Mouse (Mus musculus): Measurements from ENCODE around the gene Hoga1. TPM values are rescaled to one million over a fixed set of nuclear protein-coding genes. Genes with fewer than 3 reads are reported as not detected.

The Hoga1 gene
- total and polyA plus RNA-seq, 3 experiments: not detected

- H3K9ac ChIP-seq (ENCODE audit: insufficient read depth, low read depth): no peak within 1 kb of the TSS
- H3K4me1 ChIP-seq (ENCODE audit: control insufficient read depth in 1 of 2, insufficient read depth in 2 of 2): peaks cover 2 to 5% of the 10 kb centered on the region in 2 experiments; a peak in 1 of 4 replicates
- dilution Hi-C loops (cut with MboI; ENCODE audit: extremely low pct_ligation_motif_present, extremely low pct_unique_long_range_greater_than_20kb, low sequenced_read_pairs) (no loop called here), in situ Hi-C loops (cut with MboI; ENCODE audit: low pct_ligation_motif_present, low pct_unique_long_range_greater_than_20kb, low sequenced_read_pairs) (no loop called here)
- peaks cover 0 to 2% of the 10 kb centered on the region in 2 experiments for H3K36me3 ChIP-seq (replicated peaks in 1 of 2; ENCODE audit: control insufficient read depth in 1 of 2, insufficient read depth in 1 of 2, low read length in 1 of 2)
- TF ChIP-seq MEF2A (IDR thresholded peaks at IDR 0.05; ENCODE audit: borderline replicate concordance, low read depth, low read length): no peak
- no peak for TF ChIP-seq CHD1 (IDR thresholded peaks at IDR 0.05; ENCODE audit: low read depth, low read length)
- no peak for TF ChIP-seq HCFC1 (IDR thresholded peaks at IDR 0.05; ENCODE audit: low read depth, low read length)
- no peak for TF ChIP-seq GABPA (IDR thresholded peaks at IDR 0.05; ENCODE audit: insufficient replicate concordance, low read depth, low read length)
- no peak for TF ChIP-seq BHLHE40 (IDR thresholded peaks at IDR 0.05; ENCODE audit: low read depth, low read length)
- TF ChIP-seq USF2 (conservative IDR thresholded peaks at IDR 0.05; ENCODE audit: low read depth, low read length): no peak
- TF ChIP-seq CTCF (conservative IDR thresholded peaks at IDR 0.05 in 1 of 2, IDR thresholded peaks at IDR 0.05 in 1 of 2; ENCODE audit: low read depth in 2 of 2, low read length in 2 of 2): no peak
- TF ChIP-seq RCOR1 (conservative IDR thresholded peaks at IDR 0.05; ENCODE audit: low read depth, low read length): no peak
- H3K27me3 ChIP-seq (replicated peaks): no peaks in the 10 kb centered on the region
- H3K4me2 ChIP-seq (ENCODE audit: insufficient read depth, low read depth, poor library complexity, severe bottlenecking): no peak within 1 kb of the TSS
- DNase-seq (ENCODE audit: extremely low read depth): no peak
- H3K9me3 ChIP-seq (replicated peaks; ENCODE audit: low read length): no peaks in the 10 kb centered on the region
- no peak within 1 kb of the TSS for H3K4me3 ChIP-seq (replicated peaks in 1 of 3; ENCODE audit: low read depth in 2 of 3, low read length in 2 of 3, poor library complexity in 1 of 3)
- peaks cover under 1% of the 10 kb centered on the region; the same call in 1 of the 2 replicates for H3K79me2 ChIP-seq (replicated peaks; ENCODE audit: control insufficient read depth, extremely low read depth, insufficient read depth, poor library complexity, severe bottlenecking)
- no peak within 1 kb of the TSS for H3K27ac ChIP-seq (ENCODE audit: insufficient read depth, low read depth)
Observed at GRCm38 (mm10) chr19:42086166-42086565, 40.8 kb downstream of the Hoga1 start, which contains the start of gene Morn4. TSS of gene Morn4 (minus strand) at chr19:42086357.

- Histone ChIP-seq H3K9me3 (replicated peaks; ENCODE audit: low read length) (no peaks in the 10 kb centered on the region), H3K79me2 (replicated peaks; ENCODE audit: control insufficient read depth, extremely low read depth, insufficient read depth, poor library complexity, severe bottlenecking) (peaks cover 9% of the 10 kb centered on the region), H3K36me3 (replicated peaks in 1 of 2; ENCODE audit: control insufficient read depth in 1 of 2, insufficient read depth in 1 of 2, low read length in 1 of 2) (peaks cover 4 to 17% of the 10 kb centered on the region in 2 experiments), H3K4me2 (ENCODE audit: insufficient read depth, low read depth, poor library complexity, severe bottlenecking) (peak overlapping the region; percentile 83), H3K9ac (ENCODE audit: insufficient read depth, low read depth) (peak overlapping the region; percentile 68), H3K4me1 (ENCODE audit: control insufficient read depth in 1 of 2, insufficient read depth in 2 of 2) (peaks cover 2 to 26% of the 10 kb centered on the region in 2 experiments; a peak in 2 of 4 replicates), H3K27me3 (replicated peaks) (no peaks in the 10 kb centered on the region), H3K4me3 (replicated peaks in 1 of 3; ENCODE audit: low read depth in 2 of 3, low read length in 2 of 3, poor library complexity in 1 of 3) (peak overlapping the region; percentile 64 to 96 (median 65)), H3K27ac (ENCODE audit: insufficient read depth, low read depth) (peak overlapping the region; percentile 93)
- in situ Hi-C loops (cut with MboI; ENCODE audit: low pct_ligation_motif_present, low pct_unique_long_range_greater_than_20kb, low sequenced_read_pairs): no loop called here
- dilution Hi-C loops (cut with MboI; ENCODE audit: extremely low pct_ligation_motif_present, extremely low pct_unique_long_range_greater_than_20kb, low sequenced_read_pairs): no loop called here
- DNase-seq (ENCODE audit: extremely low read depth): peak; percentile 92
- 0 out of 4 replicates have a peak, but pooled peaks of 1 of the 2 experiments have one; percentile 15 for TF ChIP-seq CTCF (conservative IDR thresholded peaks at IDR 0.05 in 1 of 2, IDR thresholded peaks at IDR 0.05 in 1 of 2; ENCODE audit: low read depth in 2 of 2, low read length in 2 of 2)
- no peak for TF ChIP-seq ZC3H11A (IDR thresholded peaks at IDR 0.05; ENCODE audit: low read depth, low read length)
- TF ChIP-seq E2F4 (IDR thresholded peaks at IDR 0.05; ENCODE audit: insufficient replicate concordance, low read depth, low read length): no peak
- no peak for TF ChIP-seq IRF4 (IDR thresholded peaks at IDR 0.05; ENCODE audit: low read depth, low read length)
- TF ChIP-seq JUND (conservative IDR thresholded peaks at IDR 0.05; ENCODE audit: low read depth, low read length): no peak
- no peak for TF ChIP-seq ZKSCAN1 (IDR thresholded peaks at IDR 0.05; ENCODE audit: borderline replicate concordance, low read depth, low read length)
- no peak for TF ChIP-seq SMC3 (IDR thresholded peaks at IDR 0.05; ENCODE audit: low read depth, low read length)
- no peak for TF ChIP-seq PAX5 (IDR thresholded peaks at IDR 0.05; ENCODE audit: low read length)
- TF ChIP-seq UBTF (IDR thresholded peaks at IDR 0.05; ENCODE audit: low read depth, low read length): no peak
- TF ChIP-seq RCOR1 (conservative IDR thresholded peaks at IDR 0.05; ENCODE audit: low read depth, low read length): no peak
- peak; percentile 79 for TF ChIP-seq USF2 (conservative IDR thresholded peaks at IDR 0.05; ENCODE audit: low read depth, low read length)
- TF ChIP-seq USF1 (IDR thresholded peaks at IDR 0.05; ENCODE audit: low read depth, low read length): peak; percentile 87
- no peak; the same call in 1 of the 2 replicates for TF ChIP-seq EP300 (IDR thresholded peaks at IDR 0.05; ENCODE audit: low read length)
- peak; percentile 45; the same call in 1 of the 2 replicates for TF ChIP-seq MEF2A (IDR thresholded peaks at IDR 0.05; ENCODE audit: borderline replicate concordance, low read depth, low read length)
- peak; percentile 52 for TF ChIP-seq ETS1 (conservative IDR thresholded peaks at IDR 0.05; ENCODE audit: low read depth, low read length)
- no peak for TF ChIP-seq RAD21 (IDR thresholded peaks at IDR 0.05; ENCODE audit: low read depth, low read length)
- peak; percentile 56; the same call in 1 of the 2 replicates for TF ChIP-seq TCF12 (IDR thresholded peaks at IDR 0.05; ENCODE audit: low read depth, low read length)
- TF ChIP-seq POLR2AphosphoS2 (IDR thresholded peaks at IDR 0.05; ENCODE audit: low read depth, low read length): no peak
- TF ChIP-seq ZMIZ1 (IDR thresholded peaks at IDR 0.05; ENCODE audit: low read depth, low read length): peak; percentile 65; the same call in 1 of the 2 replicates
- no peak for TF ChIP-seq MAZ (IDR thresholded peaks at IDR 0.05; ENCODE audit: low read depth, low read length)
- TF ChIP-seq JUN (IDR thresholded peaks at IDR 0.05; ENCODE audit: insufficient read depth, low read depth, low read length): no peak
- 0 out of 2 replicates have a peak, but pooled peaks have one; percentile 47 for TF ChIP-seq MYC (IDR thresholded peaks at IDR 0.05; ENCODE audit: low read depth, low read length)
- peak; percentile 80 for TF ChIP-seq HCFC1 (IDR thresholded peaks at IDR 0.05; ENCODE audit: low read depth, low read length)
- TF ChIP-seq MAFK (IDR thresholded peaks at IDR 0.05; ENCODE audit: insufficient replicate concordance, low read length): no peak
- peak; percentile 64; the same call in 1 of the 2 replicates for TF ChIP-seq TBP (conservative IDR thresholded peaks at IDR 0.05; ENCODE audit: low read depth, low read length)
- TF ChIP-seq CHD1 (IDR thresholded peaks at IDR 0.05; ENCODE audit: low read depth, low read length): no peak
- TF ChIP-seq GABPA (IDR thresholded peaks at IDR 0.05; ENCODE audit: insufficient replicate concordance, low read depth, low read length): no peak
Observed at GRCm38 (mm10) chr19:42089103-42089747, 43.8 kb downstream of the Hoga1 start.
